Comparison of ENCODE assay signal across 8 mouse cellular contexts in the genomic region with DNA sequence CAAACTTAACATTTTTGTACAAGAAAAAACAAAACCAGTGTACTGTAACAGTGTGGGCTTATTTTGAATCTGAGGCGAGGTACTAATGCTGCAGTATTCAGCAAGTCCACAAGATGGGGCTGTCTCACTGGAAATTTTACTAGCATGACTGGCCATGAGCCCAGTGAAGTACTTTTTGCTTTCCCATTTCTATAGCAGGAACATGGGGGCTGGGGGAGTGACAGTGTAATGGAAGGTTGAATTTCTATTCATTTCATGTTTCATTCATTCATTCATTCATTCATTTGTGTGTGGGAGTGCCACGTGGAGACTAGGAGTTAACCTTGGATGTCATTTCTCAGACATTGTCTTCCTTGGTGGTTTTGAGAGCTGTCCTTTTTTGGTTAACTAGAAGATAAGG. TPM values are rescaled to one million over a fixed set of nuclear protein-coding genes. Genes with fewer than 3 reads are reported as not detected.
A peak's percentile ranks its signal among the peaks of the same experiment; 100 is the strongest.
DNase-seq lines count a peak whose midpoint lies in the region; ATAC-seq and TF ChIP-seq lines count a peak whose summit lies in the region.

No protein-coding gene starts in this region.

- no peaks in the 10 kb centered on the region for H3K9me3 ChIP-seq in kidney, postnatal 0 days (replicated peaks; ENCODE audit: low read length)
- no peaks in the 10 kb centered on the region for H3K9me3 ChIP-seq in lung, postnatal 0 days (ENCODE audit: low read length)

- WGBS in kidney, postnatal 0 days, result 28% methylated on average over 2 of the region's 2 CpGs
- 23% methylated on average over 2 of the region's 2 CpGs for WGBS in lung, postnatal 0 days

- H3K36me3 ChIP-seq in kidney, postnatal 0 days (ENCODE audit: insufficient read depth, low read length), result peaks cover 9% of the 10 kb centered on the region; the same call in 1 of the 2 replicates
- H3K36me3 ChIP-seq in lung, postnatal 0 days (ENCODE audit: insufficient read depth, low read length), result peaks cover 7% of the 10 kb centered on the region; the same call in 1 of the 2 replicates

- no peak overlapping the region for H3K4me2 ChIP-seq in kidney, postnatal 0 days (ENCODE audit: low read length)
- H3K4me2 ChIP-seq in lung, postnatal 0 days (replicated peaks; ENCODE audit: low read depth, low read length), result no peak overlapping the region

- H3K9ac ChIP-seq in kidney, postnatal 0 days (ENCODE audit: low read depth, low read length), result no peak overlapping the region
- no peak overlapping the region for H3K9ac ChIP-seq in lung, postnatal 0 days (replicated peaks; ENCODE audit: low read depth)

- TF ChIP-seq EP300 in lung, postnatal 0 days (IDR thresholded peaks at IDR 0.05), result no peak

- peak; percentile 90 for TF ChIP-seq CTCF in kidney, postnatal 0 days (IDR thresholded peaks at IDR 0.05; ENCODE audit: low read depth)
- peak; percentile 88 for TF ChIP-seq CTCF in lung, postnatal 0 days (IDR thresholded peaks at IDR 0.05)

- DNase-seq in adrenal gland, adult (ENCODE audit: inconsistent age in 2 of 2, low spot score in 1 of 2), result peak; percentile 39 to 86
- no peak for DNase-seq in adrenal gland, adult 8-10 months
- peak; percentile 56 for DNase-seq in ZHBTc4 (ENCODE audit: low read depth, low spot score)
- DNase-seq in cerebellum, postnatal 36 days, result peak; percentile 44 to 72
- peak; percentile 54 for DNase-seq in gastrocnemius, postnatal 10 days
- DNase-seq in kidney, postnatal 0 days (ENCODE audit: low spot score), result peak; percentile 80
- peak; percentile 68 for DNase-seq in lung, postnatal 0 days (ENCODE audit: low spot score)
- DNase-seq in retina, postnatal 7 days (ENCODE audit: low read depth, low spot score), result peak; percentile 43

- no peak overlapping the region for H3K27ac ChIP-seq in kidney, postnatal 0 days
- no peak overlapping the region for H3K27ac ChIP-seq in lung, postnatal 0 days (ENCODE audit: low read length)

- H3K4me1 ChIP-seq in kidney, postnatal 0 days (replicated peaks; ENCODE audit: insufficient read depth, low read length), result no peaks in the 10 kb centered on the region
- no peaks in the 10 kb centered on the region for H3K4me1 ChIP-seq in lung, postnatal 0 days (ENCODE audit: insufficient read depth, low read depth, low read length)

- no peak overlapping the region for H3K4me3 ChIP-seq in kidney, postnatal 0 days (replicated peaks; ENCODE audit: low read depth, low read length)
- H3K4me3 ChIP-seq in lung, postnatal 0 days (ENCODE audit: low read depth, low read length), result no peak overlapping the region

- no peaks in the 10 kb centered on the region for H3K27me3 ChIP-seq in kidney, postnatal 0 days (ENCODE audit: insufficient read depth, low read length)
- H3K27me3 ChIP-seq in lung, postnatal 0 days (replicated peaks; ENCODE audit: insufficient read depth, low read length), result no peaks in the 10 kb centered on the region

- no peak for ATAC-seq in kidney, postnatal 0 days (replicated peaks; ENCODE audit: low FRiP score, low read depth)
- peak; percentile 30 for ATAC-seq in lung, postnatal 0 days

RNA-seq across cellular contexts. Expression of gene Kidins220, which starts 52.7 kb away (rescaled TPM):
- 100 to 1,000 TPM; 105 to 132 (median 121) TPM for total RNA-seq in adrenal gland, adult 8-10 months (2022)
- total RNA-seq in gastrocnemius, postnatal 10 days (2021), result 10 to 100 TPM; 38.4 to 57.8 TPM
- polyA plus RNA-seq in kidney, postnatal 0 days (2015; fragmentation: Nextera tagmentation; extraction: Ambion mirVana), result 25.1 and 25.8 TPM in 2 replicates
- 13.6 and 14.0 TPM in 2 replicates for polyA plus RNA-seq in lung, postnatal 0 days (2015; fragmentation: Nextera tagmentation; extraction: Ambion mirVana)
